Mouse (Mus musculus) intestine, postnatal 0 days (tissue): ENCODE data around the gene Ppfibp2. TPM values are rescaled to one million over a fixed set of nuclear protein-coding genes. Genes with fewer than 3 reads are reported as not detected.

Experiments
- ATAC-seq: fragments of 200-750 bp; cut with Nextera tagmentation; 2 replicates; pipeline ENCODE4 v1.8.0; 2017; ENCODE audit warnings: mild to moderate bottlenecking, moderate TSS enrichment, moderate library complexity
- H3K27ac ChIP-seq: fragments of 300-500 bp; sonication (generic); 2 replicates; pipeline ENCODE4 v1.5.1; 2014; ENCODE audit warnings: mild to moderate bottlenecking, low read depth, low read length, moderate library complexity
- H3K27me3 ChIP-seq: fragments of 300-500 bp; sonication (generic); replicated peaks from 2 replicates; pipeline ENCODE4 v1.6.1; 2014; ENCODE audit warnings: low read length, mixed read lengths; ENCODE audit not compliant: control insufficient read depth, insufficient read depth
- H3K36me3 ChIP-seq: fragments of 300-500 bp; sonication (generic); 2 replicates; pipeline ENCODE4 v1.6.1; 2014; ENCODE audit warnings: mild to moderate bottlenecking, moderate library complexity; ENCODE audit not compliant: control insufficient read depth, insufficient read depth
- H3K4me1 ChIP-seq: fragments of 300-500 bp; sonication (generic); replicated peaks from 2 replicates; pipeline ENCODE4 v1.6.1; 2014; ENCODE audit warnings: antibody characterized with exemption, low read length, mixed read lengths; ENCODE audit not compliant: control insufficient read depth, insufficient read depth
- H3K4me2 ChIP-seq: fragments of 300-500 bp; sonication (generic); replicated peaks from 2 replicates; pipeline ENCODE4 v1.6.1; 2014; ENCODE audit warnings: low read depth, mild to moderate bottlenecking, moderate library complexity
- H3K4me3 ChIP-seq: fragments of 300-500 bp; sonication (generic); 2 replicates; pipeline ENCODE4 v1.5.1; 2014; ENCODE audit warnings: low read depth, low read length
- H3K9ac ChIP-seq: fragments of 300-500 bp; sonication (generic); 2 replicates; pipeline ENCODE4 v1.6.1; 2014; ENCODE audit warnings: mild to moderate bottlenecking, low read depth, low read length
- H3K9me3 ChIP-seq: fragments of 300-500 bp; sonication (generic); 2 replicates; pipeline ENCODE4 v1.6.1; 2016; ENCODE audit warnings: mixed run types; ENCODE audit not compliant: control insufficient read depth
- CTCF ChIP-seq: sonication (generic); IDR thresholded peaks from 2 replicates; pipeline ENCODE4 v1.5.1; 2016; ENCODE audit warnings: low read depth, mild to moderate bottlenecking, control low read depth, antibody characterized with exemption, moderate library complexity
- WGBS: fragments of 180-500 bp; shearing (Covaris S2); extraction: QIAGEN DNeasy Blood & Tissue Kit; methylation state at CpG from one replicate; pipeline ENCODE4 v1.1.7; 2014; 5-methylcytosine and 5-hydroxymethylcytosine counted together
- polyA plus RNA-seq: library from polyadenylated mRNA; unstranded; fragments of >200 nt; fragmentation: Nextera tagmentation; extraction: Ambion mirVana; gene quantifications from 2 replicates; pipeline ENCODE4 v1.2.1, GENCODE M21; 2015

The Ppfibp2 gene
- polyA plus RNA-seq, 1 experiment from 2014 or later, result 9.8 TPM

DNA sequence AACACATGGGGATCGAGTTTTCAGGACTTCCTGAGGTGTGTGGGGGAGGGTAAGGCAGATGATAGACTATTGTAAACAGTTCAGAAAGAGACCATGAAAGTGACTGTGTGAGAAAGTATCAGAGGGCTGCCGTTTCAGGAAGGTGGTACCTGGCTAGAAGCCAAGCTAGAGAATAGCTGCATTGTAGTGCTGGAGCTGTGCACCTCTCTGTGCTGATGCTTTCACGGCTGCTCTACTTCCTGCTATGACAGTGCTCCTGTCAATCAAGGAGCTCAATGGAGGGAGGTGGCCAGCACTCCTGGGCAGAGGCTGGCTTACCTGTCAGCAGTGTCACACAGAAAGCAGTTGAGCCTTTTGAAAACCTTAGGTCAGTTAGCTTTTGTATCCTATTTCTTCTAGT, 92.4 kb downstream of the Ppfibp2 start:
- ATAC-seq, result peak; percentile 15; the same call in 1 of the 2 replicates
- no peak overlapping the region for H3K27ac ChIP-seq

DNA sequence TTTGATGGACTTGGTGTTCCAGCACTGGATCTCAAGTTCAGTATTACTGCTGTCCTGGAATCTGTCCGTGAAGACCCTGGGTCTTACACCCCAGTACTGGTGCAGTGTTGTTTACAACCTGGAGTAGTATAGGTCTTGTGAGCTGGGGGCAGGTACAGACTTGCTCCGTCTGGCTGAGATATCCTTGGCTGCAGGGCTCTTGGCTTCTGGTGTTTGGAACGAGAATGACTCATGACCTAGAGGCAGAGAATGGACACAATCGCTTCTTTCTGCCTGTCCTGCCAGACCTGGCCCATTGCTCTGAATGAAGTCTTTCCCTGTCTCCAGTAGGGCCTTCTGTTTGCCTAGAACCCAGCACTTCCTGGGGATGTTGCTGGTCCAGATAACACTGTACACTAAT, 93.0 kb downstream of the Ppfibp2 start:
- H3K27ac ChIP-seq, result no peak overlapping the region
- no peak for ATAC-seq
- no peaks in the 10 kb centered on the region for H3K9me3 ChIP-seq
- no peak overlapping the region for H3K9ac ChIP-seq
- H3K36me3 ChIP-seq, result peaks cover 7% of the 10 kb centered on the region; the same call in 1 of the 2 replicates
- H3K27me3 ChIP-seq, result no peaks in the 10 kb centered on the region
- 52% methylated on average over 4 of the region's 4 CpGs for WGBS
- H3K4me2 ChIP-seq, result no peak overlapping the region
- TF ChIP-seq CTCF, result no peak
- no peaks in the 10 kb centered on the region for H3K4me1 ChIP-seq
- H3K4me3 ChIP-seq, result no peak overlapping the region

More for the DNA sequence above, 92.4 kb downstream of the Ppfibp2 start:
- H3K9ac ChIP-seq, result no peak overlapping the region
- H3K4me2 ChIP-seq, result no peak overlapping the region
- no peak overlapping the region for H3K4me3 ChIP-seq
- no peaks in the 10 kb centered on the region for H3K27me3 ChIP-seq
- WGBS, result 8% methylated on average over 3 of the region's 3 CpGs
- TF ChIP-seq CTCF, result no peak
- no peaks in the 10 kb centered on the region for H3K4me1 ChIP-seq
- H3K36me3 ChIP-seq, result peaks cover 7% of the 10 kb centered on the region; the same call in 1 of the 2 replicates
- H3K9me3 ChIP-seq, result no peaks in the 10 kb centered on the region

DNA sequence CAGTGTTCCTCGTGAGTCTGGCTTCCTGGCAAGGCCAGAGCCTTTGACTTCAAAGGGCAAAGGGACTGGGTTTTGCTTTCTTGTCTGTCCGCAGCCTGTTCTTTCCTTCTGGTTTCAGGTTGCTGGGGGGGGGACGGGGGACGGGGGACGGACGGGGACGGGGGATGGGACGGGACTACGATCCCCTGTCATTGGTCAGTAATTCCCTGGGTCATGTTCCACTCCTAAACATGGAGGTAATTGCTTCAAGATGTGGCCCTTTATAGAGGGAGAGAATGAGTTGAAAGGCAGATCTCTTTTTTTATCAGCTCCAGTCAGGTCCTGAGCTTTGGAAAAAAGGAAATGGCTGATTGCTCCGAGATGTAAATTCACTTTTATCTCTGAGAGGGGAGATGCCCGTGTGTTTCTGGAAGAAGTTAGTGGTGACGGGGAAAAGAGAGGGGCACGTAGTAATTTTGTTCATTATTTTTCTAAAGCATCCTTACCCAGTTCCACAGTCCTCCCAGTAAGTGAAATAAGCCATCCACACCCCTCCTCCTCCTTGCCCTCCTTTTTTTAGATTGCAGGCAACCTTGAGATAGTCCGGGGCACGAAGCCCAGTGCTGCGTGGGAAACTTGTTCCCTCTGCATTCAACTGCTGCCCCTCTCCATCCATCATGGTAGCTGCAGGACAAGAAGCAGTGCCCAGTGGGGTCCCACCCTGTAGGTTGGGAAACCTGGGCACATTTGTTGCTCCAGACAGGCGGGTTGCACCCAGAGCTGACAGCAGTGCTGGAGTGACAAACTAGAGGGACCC, 95.6 kb downstream of the Ppfibp2 start:
- H3K9me3 ChIP-seq, result no peaks in the 10 kb centered on the region
- no peak overlapping the region for H3K27ac ChIP-seq
- H3K4me2 ChIP-seq, result no peak overlapping the region
- no peaks in the 10 kb centered on the region for H3K27me3 ChIP-seq
- H3K4me1 ChIP-seq, result no peaks in the 10 kb centered on the region
- WGBS, result 46% methylated on average over 17 of the region's 17 CpGs
- H3K9ac ChIP-seq, result no peak overlapping the region
- ATAC-seq, result no peak
- peaks cover 7% of the 10 kb centered on the region; the same call in 1 of the 2 replicates for H3K36me3 ChIP-seq
- no peak overlapping the region for H3K4me3 ChIP-seq
- TF ChIP-seq CTCF, result no peak

DNA sequence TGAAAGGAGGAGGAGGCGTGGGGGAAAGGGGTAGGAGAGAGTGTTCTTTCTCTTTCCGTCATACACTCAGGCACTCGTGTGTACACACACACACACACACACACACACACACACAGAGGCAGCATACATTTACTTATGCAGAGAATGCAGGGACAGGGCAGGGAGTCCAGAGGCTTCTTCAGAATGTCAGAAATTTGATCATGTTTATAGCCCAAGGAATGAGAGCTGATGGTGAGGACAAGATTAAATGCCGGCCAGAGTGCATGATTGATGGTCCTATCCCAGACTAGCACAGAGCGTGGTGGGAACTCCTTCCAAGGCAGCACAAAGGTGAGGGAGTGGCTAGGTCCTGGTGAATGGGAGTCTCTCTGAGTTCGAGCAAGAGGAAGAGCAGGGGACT, 96.5 kb downstream of the Ppfibp2 start:
- WGBS, result 27% methylated on average over 6 of the region's 6 CpGs
- no peak for TF ChIP-seq CTCF
- Histone ChIP-seq H3K27ac (no peak overlapping the region), H3K4me3 (no peak overlapping the region), H3K9ac (no peak overlapping the region), H3K4me1 (no peaks in the 10 kb centered on the region), H3K4me2 (no peak overlapping the region), H3K27me3 (no peaks in the 10 kb centered on the region), H3K36me3 (peaks cover 7% of the 10 kb centered on the region; the same call in 1 of the 2 replicates), H3K9me3 (no peaks in the 10 kb centered on the region)
- ATAC-seq, result peak; percentile 47; the same call in 1 of the 2 replicates

DNA sequence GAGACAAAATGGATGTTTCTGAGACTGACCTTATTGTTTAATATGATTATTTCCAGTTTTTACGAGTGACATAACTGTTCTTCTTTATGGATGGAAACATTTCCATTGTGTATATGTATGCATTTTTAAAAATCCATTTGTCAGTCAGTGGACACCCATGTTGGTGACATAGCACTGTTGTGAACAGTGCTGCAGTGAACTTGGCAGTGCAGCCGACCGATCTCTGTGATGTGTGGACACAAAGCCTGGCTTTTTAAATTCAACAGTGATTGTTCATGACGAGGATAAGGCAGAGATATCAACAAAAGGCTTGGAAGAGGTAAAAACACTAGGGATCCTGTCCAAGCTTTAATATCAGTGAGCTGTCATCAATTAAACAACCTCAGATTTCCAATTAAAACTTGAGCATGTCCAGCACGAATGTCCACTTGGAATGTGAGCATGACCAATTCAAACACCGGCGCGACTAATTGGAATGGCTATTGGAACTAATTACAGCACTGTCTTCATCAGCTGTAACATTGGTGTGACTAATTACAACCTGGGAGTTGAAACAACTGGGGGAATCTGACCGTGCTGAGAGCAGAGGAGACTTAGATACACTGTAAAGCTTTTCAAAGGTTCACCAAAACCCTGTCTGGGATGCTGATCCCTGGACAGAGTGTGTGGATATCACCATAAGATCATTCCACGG, 99.4 kb downstream of the Ppfibp2 start:
- Histone ChIP-seq H3K36me3 (no peaks in the 10 kb centered on the region; the same call in none of the 2 replicates), H3K4me1 (no peaks in the 10 kb centered on the region), H3K9ac (no peak overlapping the region), H3K27ac (no peak overlapping the region), H3K27me3 (no peaks in the 10 kb centered on the region), H3K4me3 (no peak overlapping the region), H3K4me2 (no peak overlapping the region), H3K9me3 (no peaks in the 10 kb centered on the region)
- TF ChIP-seq CTCF, result no peak
- ATAC-seq, result no peak
- 83% methylated on average over 10 of the region's 10 CpGs for WGBS

DNA sequence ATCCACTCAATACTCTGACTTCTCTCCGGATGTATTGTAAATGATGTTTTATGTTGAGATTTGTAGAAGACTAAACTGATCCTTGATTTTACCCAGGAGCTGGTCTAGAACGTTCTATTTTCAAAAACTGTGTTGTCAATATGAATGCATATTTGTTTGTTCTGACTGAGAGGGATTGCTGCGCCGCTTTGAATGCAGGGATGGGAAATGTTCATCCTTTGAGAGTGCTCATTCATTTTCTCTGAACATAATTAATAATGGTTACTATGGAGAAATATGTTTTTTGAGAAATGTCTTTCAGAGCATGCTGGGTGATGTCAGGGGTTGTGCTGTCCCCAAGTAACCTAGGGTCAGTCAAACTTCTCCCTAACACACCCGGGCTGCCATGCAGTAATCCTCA, 102.1 kb downstream of the Ppfibp2 start:
- Histone ChIP-seq H3K4me2 (no peak overlapping the region), H3K4me1 (no peaks in the 10 kb centered on the region), H3K27me3 (no peaks in the 10 kb centered on the region), H3K9ac (no peak overlapping the region), H3K36me3 (peaks cover 7% of the 10 kb centered on the region), H3K27ac (no peak overlapping the region), H3K4me3 (no peak overlapping the region), H3K9me3 (no peaks in the 10 kb centered on the region)
- no peak for TF ChIP-seq CTCF
- ATAC-seq, result no peak
- 84% methylated on average over 5 of the region's 5 CpGs for WGBS
